Mouse (Mus musculus) spleen, embryonic (tissue): ENCODE measurements around the gene Gm10696.
"Not testable (repeated sequence)": the region's sequence is repeated elsewhere in the genome, so short reads cannot be mapped to it uniquely, and the experiment has no call there.

Experiments used
- CTCF ChIA-PET: fragments of 350-600 bp; sonication (Branson Sonifier 250); formaldehyde crosslinking; loops from one replicate; lab custom pipeline; 2022; lab: Charles Lee

Gene Gm10696

DNA sequence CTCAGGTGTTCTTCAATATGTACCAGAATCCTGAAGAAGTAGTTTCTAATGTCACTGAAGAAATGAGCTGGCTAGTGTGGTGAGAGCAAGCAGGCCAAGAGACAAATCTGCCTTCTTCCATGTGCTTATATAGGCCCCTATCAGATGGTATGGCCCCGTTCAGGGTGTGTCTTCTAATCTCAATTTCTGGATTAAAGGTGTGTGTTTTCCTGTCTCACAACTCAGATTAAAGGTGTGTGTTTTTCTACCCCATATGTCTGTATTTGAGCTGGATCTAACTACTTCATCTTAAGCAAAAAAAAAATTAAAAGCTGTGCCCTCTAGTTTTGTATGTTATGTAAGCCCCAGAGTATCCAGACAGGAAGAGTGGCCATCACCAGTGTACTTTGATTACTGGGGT lies at the start of gene Gm10696:
Gene Gm10696, minus strand, starts transcription at position 101 of the 400 bp plus-strand sequence.
- CTCF ChIA-PET, result not testable (repeated sequence)

- CTCF ChIA-PET, result not testable (repeated sequence)
These were observed 18.4 kb upstream of the Gm10696 start, which contains the start of gene Gm5286 for GRCm38 (mm10) chr3:94196414-94196813. Gm5286 (plus strand) TSS chr3:94196714.

DNA sequence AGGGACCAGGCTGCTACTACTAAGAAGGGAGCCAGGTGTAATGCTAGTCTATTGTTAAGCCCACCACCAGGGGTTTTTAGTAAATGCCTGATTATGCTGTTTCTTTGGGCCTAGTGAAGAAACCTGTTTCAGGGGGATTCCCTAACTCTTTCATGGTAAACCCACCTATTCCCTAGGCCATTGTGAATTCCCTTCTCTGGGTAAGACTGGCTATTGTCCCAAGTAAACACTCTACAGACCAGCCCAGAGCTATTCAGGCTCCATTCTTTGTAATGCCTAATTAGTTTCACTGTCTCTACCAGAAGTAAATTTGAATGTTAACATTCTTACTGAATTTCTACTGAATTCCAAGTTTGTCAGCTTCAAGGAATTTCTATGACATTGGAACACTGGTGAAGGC lies 10.6 kb downstream of the Gm10696 start:
- CTCF ChIA-PET, result not testable (repeated sequence)
